Mouse (Mus musculus): Measurements from ENCODE around the gene Pth1r.
"Not testable (repeated sequence)": the region's sequence is repeated elsewhere in the genome, so short reads cannot be mapped to it uniquely, and the experiment has no call there.

The Pth1r gene

GRCm38 (mm10) chr9:110682697-110683096 lies 64.2 kb downstream of the Pth1r start:
- DNase-seq (ENCODE audit: low spot score in 2 of 2): not testable (repeated sequence)

DNA sequence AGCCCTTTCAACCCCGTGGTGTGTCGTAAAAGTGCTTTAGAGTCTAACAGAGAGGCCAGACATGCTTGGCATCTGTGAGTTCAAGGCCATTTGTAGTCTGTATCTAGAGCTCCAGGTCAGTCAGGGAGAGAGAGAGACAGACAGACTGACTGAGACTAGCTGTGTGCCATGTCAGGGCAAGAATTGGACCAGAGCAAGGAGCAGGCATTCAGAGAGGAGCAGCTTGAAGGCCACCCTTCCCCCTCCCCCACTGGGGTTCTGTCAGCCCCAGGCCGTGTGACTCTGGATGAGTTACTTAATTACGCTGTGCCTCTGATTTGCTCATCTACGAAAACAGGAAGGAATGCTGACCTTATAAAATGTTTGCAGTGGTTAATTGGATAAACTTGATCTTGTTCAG lies 64.7 kb downstream of the Pth1r start:
- no peak for DNase-seq (ENCODE audit: low spot score in 2 of 2)

DNA sequence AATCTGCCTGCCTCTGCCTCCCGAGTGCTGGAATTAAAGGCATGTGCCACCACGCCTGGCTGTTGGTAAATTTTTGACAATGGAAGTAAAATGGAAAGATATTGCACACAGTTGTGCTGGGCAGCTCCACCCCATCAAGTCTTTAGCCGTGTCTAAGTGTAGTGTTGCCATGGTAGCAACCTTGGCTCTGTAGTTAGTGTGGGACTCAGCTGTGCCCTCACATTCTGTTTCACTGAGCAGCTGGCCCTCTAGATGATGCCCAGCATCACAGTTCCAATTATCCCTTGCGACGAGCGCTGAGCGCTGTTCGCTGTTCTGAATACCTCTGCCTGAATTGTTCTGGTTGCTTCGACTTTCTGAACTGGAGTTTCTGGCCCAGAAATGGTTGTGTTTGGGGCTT lies 65.1 kb downstream of the Pth1r start:
- no peak for DNase-seq (ENCODE audit: low spot score in 2 of 2)

GRCm38 (mm10) chr9:110680736-110681507 lies 66.0 kb downstream of the Pth1r start:
- DNase-seq (ENCODE audit: low spot score in 2 of 2): no peak

DNA sequence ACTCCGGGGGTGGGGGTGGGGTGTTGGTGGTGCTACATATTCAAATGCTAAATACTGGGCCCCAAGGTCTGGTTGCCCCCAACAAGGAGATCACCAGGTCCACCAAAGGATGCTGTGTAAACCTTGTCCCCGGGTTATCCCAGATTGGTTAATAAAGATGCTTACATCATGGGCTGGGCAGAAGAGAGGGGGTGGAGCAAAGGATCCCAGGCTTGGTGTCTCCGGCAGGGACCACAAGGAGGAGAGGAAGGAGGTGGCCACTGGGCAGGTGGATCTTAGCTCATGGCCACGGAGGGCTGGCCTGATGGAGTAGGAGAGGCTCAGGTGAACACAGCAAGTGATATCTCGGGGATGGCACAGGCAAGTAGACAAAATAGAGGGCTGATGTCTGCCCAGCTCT lies 68.1 kb downstream of the Pth1r start:
- DNase-seq (ENCODE audit: low spot score in 2 of 2): no peak

DNA sequence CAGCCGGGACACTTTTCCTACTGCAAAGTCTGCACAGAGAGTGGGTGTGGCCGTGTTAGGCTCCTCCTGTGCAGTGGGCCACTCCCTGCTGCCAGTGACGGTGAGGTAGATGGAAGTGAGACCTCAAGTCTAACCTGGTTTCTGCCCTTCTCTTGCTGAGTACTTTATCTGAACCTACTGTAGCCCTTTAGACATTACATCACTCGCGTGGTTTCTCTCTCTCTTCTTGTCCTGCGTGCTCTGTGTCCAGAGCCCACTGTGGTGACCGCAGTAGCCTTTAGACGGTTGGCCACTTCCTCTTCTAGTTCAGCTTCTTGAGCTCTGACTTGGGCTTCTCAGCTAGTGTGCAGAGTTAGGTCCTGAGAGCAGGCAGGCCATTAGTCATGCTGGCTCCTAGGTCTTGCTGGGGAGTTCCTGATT lies 70.4 kb downstream of the Pth1r start:
- DNase-seq (ENCODE audit: low spot score in 2 of 2): no peak

- no peak for DNase-seq (ENCODE audit: low spot score in 2 of 2)
These were observed 73.7 kb downstream of the Pth1r start for GRCm38 (mm10) chr9:110673107-110673752.

- DNase-seq (ENCODE audit: low spot score in 2 of 2): no peak
These were observed 74.4 kb downstream of the Pth1r start for GRCm38 (mm10) chr9:110672462-110673106.

All from frontal cortex, postnatal 25 days (tissue).